Comparison of ENCODE assay signal across 10 mouse cellular contexts in the genomic region with DNA sequence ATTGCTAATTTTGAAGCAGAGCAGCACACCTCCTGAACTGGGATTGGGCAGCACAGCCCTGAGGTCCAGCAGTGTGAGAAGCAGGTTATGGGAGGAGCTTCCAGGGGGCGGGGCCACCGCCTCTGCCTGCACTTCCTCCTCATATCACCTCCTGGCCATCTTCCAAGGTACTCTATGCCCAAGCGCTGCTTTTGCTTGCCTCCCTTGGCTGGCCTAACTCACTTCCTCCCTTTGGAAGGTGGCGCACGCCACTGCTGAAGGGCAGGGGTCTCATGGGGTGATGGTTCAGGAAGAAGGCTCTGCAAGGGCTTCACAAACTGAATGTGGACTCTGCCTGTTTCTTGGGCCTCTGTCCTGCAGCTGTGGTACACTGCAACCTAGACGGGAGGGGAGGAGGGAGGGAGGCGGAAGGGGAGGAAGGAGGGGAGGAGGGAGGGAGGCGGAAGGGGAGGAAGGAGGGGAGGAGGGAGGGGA. TPM values are rescaled to one million over a fixed set of nuclear protein-coding genes. Genes with fewer than 3 reads are reported as not detected.
DNase-seq lines count a peak whose midpoint lies in the region; ATAC-seq and TF ChIP-seq lines count a peak whose summit lies in the region.
"Had no signal": no experiment of that assay in that cellular context is flagged by ENCODE, and none has a peak within 500 bp of the region (broad histone marks: within the 10 kb centered on the region; RNA-seq: fewer than 3 reads in every experiment).

No protein-coding gene starts in this region.

- 1% methylated on average over 5 of the region's 8 CpGs for WGBS in embryonic facial prominence, embryonic 14.5 days
- WGBS in intestine, embryonic 14.5 days, result 4% methylated on average over 6 of the region's 8 CpGs
- 2% methylated on average over 5 of the region's 8 CpGs for WGBS in liver, embryonic 15.5 days (ENCODE audit: insufficient replicate concordance)
- 11% methylated on average over 5 of the region's 8 CpGs for WGBS in neural tube, embryonic 13.5 days

- intact Hi-C loops in gastrocnemius, adult 2 months (cut with DNase I), result no loop called here

- H3K9ac ChIP-seq in embryonic facial prominence, embryonic 14.5 days (ENCODE audit: low read depth, low read length), result no peak overlapping the region
- 0 out of 2 replicates have a peak overlapping the region, but pooled peaks have one; percentile 13 for H3K9ac ChIP-seq in intestine, embryonic 14.5 days (ENCODE audit: low read length)
- H3K9ac ChIP-seq in liver, embryonic 15.5 days, result no peak overlapping the region
- H3K9ac ChIP-seq in neural tube, embryonic 13.5 days, result peak overlapping the region; percentile 81

- H3K27me3 ChIP-seq in embryonic facial prominence, embryonic 14.5 days (replicated peaks; ENCODE audit: control insufficient read depth, insufficient read depth, low read length), result peaks cover 7% of the 10 kb centered on the region
- H3K27me3 ChIP-seq in intestine, embryonic 14.5 days (replicated peaks; ENCODE audit: control insufficient read depth, insufficient read depth, low read length), result peaks cover 17% of the 10 kb centered on the region
- H3K27me3 ChIP-seq in liver, embryonic 15.5 days, result peaks cover 32% of the 10 kb centered on the region
- peaks cover 6% of the 10 kb centered on the region; the same call in 1 of the 2 replicates for H3K27me3 ChIP-seq in neural tube, embryonic 13.5 days

- H3K36me3 ChIP-seq in embryonic facial prominence, embryonic 14.5 days (ENCODE audit: control insufficient read depth, insufficient read depth, low read length), result no peaks in the 10 kb centered on the region
- no peaks in the 10 kb centered on the region for H3K36me3 ChIP-seq in intestine, embryonic 14.5 days (ENCODE audit: control insufficient read depth, insufficient read depth, low read length)
- H3K36me3 ChIP-seq in liver, embryonic 15.5 days (replicated peaks), result no peaks in the 10 kb centered on the region
- no peaks in the 10 kb centered on the region for H3K36me3 ChIP-seq in neural tube, embryonic 13.5 days

- H3K27ac ChIP-seq in gastrocnemius, adult 2 months, result no peak overlapping the region
- H3K27ac ChIP-seq in embryonic facial prominence, embryonic 14.5 days (replicated peaks; ENCODE audit: low read depth, low read length), result no peak overlapping the region
- H3K27ac ChIP-seq in intestine, embryonic 14.5 days (ENCODE audit: low read depth), result no peak overlapping the region
- no peak overlapping the region for H3K27ac ChIP-seq in liver, embryonic 15.5 days (replicated peaks)
- no peak overlapping the region for H3K27ac ChIP-seq in neural tube, embryonic 13.5 days (replicated peaks)

- DNase-seq in gastrocnemius, adult 2 months, result peak; percentile 27
- no peak for DNase-seq in gastrocnemius, adult 8-10 months (ENCODE audit: low spot score in 2 of 2)
- DNase-seq in embryonic facial prominence, embryonic 14.5 days (ENCODE audit: low spot score), result peak; percentile 61
- DNase-seq in intestine, embryonic 14.5 days (ENCODE audit: low spot score), result peak; percentile 67
- no peak for DNase-seq in cerebellum, adult 9-10 months
- no peak for DNase-seq in right cerebral cortex, adult 18-20 months

- H3K4me1 ChIP-seq in embryonic facial prominence, embryonic 14.5 days (ENCODE audit: control insufficient read depth, insufficient read depth, low read length), result peaks cover 13% of the 10 kb centered on the region
- peaks cover 21% of the 10 kb centered on the region for H3K4me1 ChIP-seq in intestine, embryonic 14.5 days (replicated peaks; ENCODE audit: control insufficient read depth, insufficient read depth, low read length)
- H3K4me1 ChIP-seq in liver, embryonic 15.5 days (replicated peaks), result peaks cover 4% of the 10 kb centered on the region; the same call in 1 of the 2 replicates
- H3K4me1 ChIP-seq in neural tube, embryonic 13.5 days (replicated peaks), result peaks cover 42% of the 10 kb centered on the region

- 0 out of 2 replicates have a peak overlapping the region, but pooled peaks have one; percentile 26 for H3K4me2 ChIP-seq in embryonic facial prominence, embryonic 14.5 days (ENCODE audit: low read depth, low read length)
- H3K4me2 ChIP-seq in intestine, embryonic 14.5 days (ENCODE audit: low read length), result peak overlapping the region; percentile 25; the same call in 1 of the 2 replicates
- peak overlapping the region; percentile 32 for H3K4me2 ChIP-seq in liver, embryonic 15.5 days
- H3K4me2 ChIP-seq in neural tube, embryonic 13.5 days, result peak overlapping the region; percentile 79

- TF ChIP-seq CTCF in gastrocnemius, adult 2 months (IDR thresholded peaks at IDR 0.05), result no peak

- no peaks in the 10 kb centered on the region for H3K9me3 ChIP-seq in embryonic facial prominence, embryonic 14.5 days (ENCODE audit: control insufficient read depth, low read length)
- H3K9me3 ChIP-seq in intestine, embryonic 14.5 days (ENCODE audit: control insufficient read depth, low read length), result no peaks in the 10 kb centered on the region
- H3K9me3 ChIP-seq in liver, embryonic 15.5 days (replicated peaks), result no peaks in the 10 kb centered on the region
- H3K9me3 ChIP-seq in neural tube, embryonic 13.5 days, result no peaks in the 10 kb centered on the region

- H3K4me3 ChIP-seq in gastrocnemius, adult 2 months, result no peak overlapping the region
- H3K4me3 ChIP-seq in embryonic facial prominence, embryonic 14.5 days (ENCODE audit: low read depth, low read length), result no peak overlapping the region
- no peak overlapping the region for H3K4me3 ChIP-seq in intestine, embryonic 14.5 days (ENCODE audit: low read depth, low read length)
- H3K4me3 ChIP-seq in liver, embryonic 15.5 days (replicated peaks), result no peak overlapping the region
- no peak overlapping the region for H3K4me3 ChIP-seq in neural tube, embryonic 13.5 days

- ATAC-seq in embryonic facial prominence, embryonic 14.5 days (ENCODE audit: low read depth), result peak; percentile 51; the same call in 1 of the 2 replicates
- peak; percentile 45 for ATAC-seq in intestine, embryonic 14.5 days (replicated peaks; ENCODE audit: low FRiP score, low TSS enrichment, low read depth)
- ATAC-seq in liver, embryonic 15.5 days (ENCODE audit: insufficient read depth), result peak; percentile 68
- no peak for ATAC-seq in neural tube, embryonic 13.5 days (ENCODE audit: low read depth)

RNA-seq across cellular contexts. Expression of a gene that starts 1.4 kb away (rescaled TPM):
- not detected for total RNA-seq in gastrocnemius, adult 2 months (2021)
- total RNA-seq in gastrocnemius, adult 8-10 months (2022), result not detected
- polyA plus RNA-seq in embryonic facial prominence, embryonic 14.5 days (2014; fragmentation: Nextera tagmentation; extraction: Ambion mirVana), result 0.55 and 0.64 TPM in 2 replicates
- 0.72 and 1.5 TPM in 2 replicates for polyA plus RNA-seq in intestine, embryonic 14.5 days (2014; fragmentation: Nextera tagmentation; extraction: Ambion mirVana)
- polyA plus RNA-seq in liver, embryonic 15.5 days (2015; fragmentation: Nextera tagmentation; extraction: Ambion mirVana), result 0.06 TPM in 1 of 2 replicates, not detected in the other
- polyA plus RNA-seq in neural tube, embryonic 13.5 days (2015; fragmentation: Nextera tagmentation; extraction: Ambion mirVana), result 6.9 and 7.5 TPM in 2 replicates
- total RNA-seq: ES-E14 had no signal

RNA-seq across cellular contexts. Expression of a gene that starts 21.0 kb away (rescaled TPM):
- total RNA-seq in gastrocnemius, adult 2 months (2021), result 1 to 10 TPM; 2.3 TPM
- total RNA-seq in gastrocnemius, adult 8-10 months (2022), result 1 to 10 TPM; 1.9 to 2.4 (median 2.2) TPM
- polyA plus RNA-seq in embryonic facial prominence, embryonic 14.5 days (2014; fragmentation: Nextera tagmentation; extraction: Ambion mirVana), result 8.7 TPM in 2 replicates
- polyA plus RNA-seq in intestine, embryonic 14.5 days (2014; fragmentation: Nextera tagmentation; extraction: Ambion mirVana), result 9.2 and 10.4 TPM in 2 replicates
- 0.97 and 1.3 TPM in 2 replicates for polyA plus RNA-seq in liver, embryonic 15.5 days (2015; fragmentation: Nextera tagmentation; extraction: Ambion mirVana)
- polyA plus RNA-seq in neural tube, embryonic 13.5 days (2015; fragmentation: Nextera tagmentation; extraction: Ambion mirVana), result 10.4 and 12.2 TPM in 2 replicates

RNA-seq across cellular contexts. Expression of a gene that starts 33.1 kb away (rescaled TPM):
- under 1 TPM in 1 of 2 experiments, not detected in 1; 0.11 TPM for total RNA-seq in gastrocnemius, adult 2 months (2021)
- total RNA-seq in gastrocnemius, adult 8-10 months (2022), result under 1 TPM in 2 of 4 experiments, not detected in 2; 0.07 to 0.13 TPM
- polyA plus RNA-seq in embryonic facial prominence, embryonic 14.5 days (2014; fragmentation: Nextera tagmentation; extraction: Ambion mirVana), result 0.35 and 1.1 TPM in 2 replicates
- polyA plus RNA-seq in intestine, embryonic 14.5 days (2014; fragmentation: Nextera tagmentation; extraction: Ambion mirVana), result 0.23 and 0.32 TPM in 2 replicates
- 4.1 and 5.2 TPM in 2 replicates for polyA plus RNA-seq in liver, embryonic 15.5 days (2015; fragmentation: Nextera tagmentation; extraction: Ambion mirVana)
- polyA plus RNA-seq in neural tube, embryonic 13.5 days (2015; fragmentation: Nextera tagmentation; extraction: Ambion mirVana), result 0.06 and 0.08 TPM in 2 replicates
- total RNA-seq: left cerebral cortex, postnatal 10 days had no signal

RNA-seq across cellular contexts. Expression of a gene that starts 40.8 kb away (rescaled TPM):
- total RNA-seq in gastrocnemius, adult 2 months (2021), result 10 to 100 TPM; 12.8 to 15.0 TPM
- total RNA-seq in gastrocnemius, adult 8-10 months (2022), result 10 to 100 TPM; 11.0 to 13.2 (median 11.7) TPM
- polyA plus RNA-seq in embryonic facial prominence, embryonic 14.5 days (2014; fragmentation: Nextera tagmentation; extraction: Ambion mirVana), result 70.6 and 77.3 TPM in 2 replicates
- polyA plus RNA-seq in intestine, embryonic 14.5 days (2014; fragmentation: Nextera tagmentation; extraction: Ambion mirVana), result 66.3 and 75.7 TPM in 2 replicates
- polyA plus RNA-seq in liver, embryonic 15.5 days (2015; fragmentation: Nextera tagmentation; extraction: Ambion mirVana), result 16.6 and 17.1 TPM in 2 replicates
- polyA plus RNA-seq in neural tube, embryonic 13.5 days (2015; fragmentation: Nextera tagmentation; extraction: Ambion mirVana), result 89.8 and 95.7 TPM in 2 replicates

Comparison
In these comparisons a context has a peak if more than half of its experiments do, and no peak if none do; other contexts are left out.
1. DNase-seq: peak in gastrocnemius, adult 2 months (single experiment), embryonic facial prominence, embryonic 14.5 days (single experiment) and intestine, embryonic 14.5 days (single experiment); none in gastrocnemius, adult 8-10 months (0 of 2), cerebellum, adult 9-10 months (single experiment) and right cerebral cortex, adult 18-20 months (single experiment).
2. H3K4me2 ChIP-seq: peak in every context shown above with its lines; median percentile 79 in neural tube, embryonic 13.5 days; 32 in liver, embryonic 15.5 days; 26 in embryonic facial prominence, embryonic 14.5 days; 25 in intestine, embryonic 14.5 days.
3. H3K9ac ChIP-seq: peak in intestine, embryonic 14.5 days (single experiment) and neural tube, embryonic 13.5 days (single experiment); none in embryonic facial prominence, embryonic 14.5 days (single experiment) and liver, embryonic 15.5 days (single experiment).